Mouse (Mus musculus) C2C12 (cell line): ENCODE measurements at regions not wholly inside any gene's neighbourhood (a gene's known extent, or its start where the extent isn't known, plus 50 kb on each side); places are given as distances from the start of the nearest gene placed in this dataset.
A peak's percentile ranks its signal among the peaks of the same experiment; 100 is the strongest.

Experiments
- H3K27me3 ChIP-seq: one replicate; pipeline ENCODE4 v1.6.1; 2011; ENCODE audit not compliant: control insufficient read depth, insufficient read depth, insufficient read length
- H3K36me3 ChIP-seq: one replicate; pipeline ENCODE4 v1.6.1; 2011; ENCODE audit not compliant: control insufficient read depth, insufficient read depth
- H3K4me3 ChIP-seq: one replicate; pipeline ENCODE4 v1.5.1; 2011; ENCODE audit warnings: mild to moderate bottlenecking, control low read depth; ENCODE audit not compliant: poor library complexity, insufficient read depth, severe bottlenecking
- H3K79me2 ChIP-seq: one replicate; pipeline ENCODE4 v1.6.1; 2011; ENCODE audit not compliant: control insufficient read depth, insufficient read depth
- H3K79me3 ChIP-seq: one replicate; pipeline ENCODE4 v1.6.1; 2011; ENCODE audit warnings: low read depth, control low read depth
- H3ac ChIP-seq: one replicate; pipeline ENCODE3; 2011; ENCODE audit warnings: low read depth; ENCODE audit not compliant: control insufficient read depth, insufficient read length
- CEBPB ChIP-seq: IDR thresholded peaks from one replicate; pipeline ENCODE4 v1.6.1; 2011; ENCODE audit warnings: low read depth, mild to moderate bottlenecking, control low read depth, moderate library complexity
- CTCF ChIP-seq: IDR thresholded peaks from one replicate; pipeline ENCODE4 v1.5.1; 2011; ENCODE audit not compliant: control insufficient read depth, insufficient read depth, insufficient read length
- FOSL1 ChIP-seq: IDR thresholded peaks from one replicate; pipeline ENCODE4 v1.8.0; 2011; ENCODE audit warnings: mild to moderate bottlenecking, low read length; ENCODE audit not compliant: poor library complexity, insufficient read depth, severe bottlenecking
- MAX ChIP-seq: IDR thresholded peaks from one replicate; pipeline ENCODE4 v1.6.1; 2011; ENCODE audit warnings: mild to moderate bottlenecking, control low read depth
- MYOD1 ChIP-seq: IDR thresholded peaks from one replicate; pipeline ENCODE4 v1.6.1; 2011; ENCODE audit warnings: low read depth; ENCODE audit not compliant: control insufficient read depth, insufficient read length
- MYOG ChIP-seq: IDR thresholded peaks from one replicate; pipeline ENCODE4 v1.6.1; 2011; ENCODE audit not compliant: control insufficient read depth, insufficient read length; ENCODE audit errors: extremely low read depth
- USF1 ChIP-seq: IDR thresholded peaks from one replicate; pipeline ENCODE4 v1.6.1; 2011; ENCODE audit warnings: low read depth, mild to moderate bottlenecking, control low read depth, moderate library complexity

DNA sequence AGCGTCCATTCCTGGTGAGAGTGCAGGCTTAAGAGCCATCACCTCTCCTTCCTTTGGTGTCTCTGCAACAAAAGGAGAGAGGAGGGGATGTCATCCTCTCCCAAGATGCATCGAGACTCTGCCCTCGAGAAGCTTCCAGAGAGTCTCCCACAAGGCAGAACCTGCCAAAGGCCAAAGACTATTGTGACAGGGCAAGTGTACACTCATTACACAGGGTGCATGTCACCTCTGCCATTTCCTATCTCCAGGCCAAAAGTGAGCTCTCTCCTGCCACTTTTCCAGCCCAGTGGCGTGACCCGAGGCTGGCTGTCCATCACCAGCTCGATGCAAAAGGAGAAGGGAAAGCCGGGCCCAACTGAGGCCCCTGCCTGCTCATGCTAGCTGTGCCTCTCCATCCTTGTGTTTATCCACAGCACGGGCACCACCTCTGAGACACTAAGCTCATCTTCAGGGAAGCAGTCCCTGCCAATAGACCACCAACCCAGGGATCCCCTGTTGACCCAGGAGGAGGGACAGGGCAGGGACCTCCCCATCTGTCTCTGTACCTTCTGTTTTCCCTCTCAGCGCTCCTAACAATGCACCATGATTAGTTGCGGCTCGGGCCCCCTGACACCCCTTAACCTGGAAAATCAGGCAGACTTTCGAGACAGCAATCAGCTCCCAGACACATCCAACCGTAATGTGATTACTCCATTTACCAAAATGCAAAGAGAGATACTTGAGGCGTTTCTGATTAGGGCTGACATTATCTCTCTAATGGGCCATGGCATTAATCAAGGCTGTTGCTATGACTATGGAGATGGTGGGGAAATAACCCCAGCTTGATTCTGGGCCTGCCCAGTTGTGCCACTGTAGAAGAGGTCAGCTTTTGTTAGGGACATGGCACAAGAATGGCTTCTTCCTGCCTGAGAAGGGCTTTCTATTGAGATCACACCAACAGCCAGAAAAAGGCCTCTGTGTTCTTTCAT, 106.5 kb upstream of the Rad23b start:
- Histone ChIP-seq H3K36me3 (no peaks in the 10 kb centered on the region), H3K79me2 (no peaks in the 10 kb centered on the region), H3K27me3 (no peaks in the 10 kb centered on the region), H3K79me3 (no peaks in the 10 kb centered on the region), H3ac (no peak overlapping the region), H3K4me3 (no peak overlapping the region)
- TF ChIP-seq CTCF (no peak), MYOD1 (no peak), MAX (no peak), CEBPB (no peak), MYOG (no peak), USF1 (no peak), FOSL1 (no peak)

DNA sequence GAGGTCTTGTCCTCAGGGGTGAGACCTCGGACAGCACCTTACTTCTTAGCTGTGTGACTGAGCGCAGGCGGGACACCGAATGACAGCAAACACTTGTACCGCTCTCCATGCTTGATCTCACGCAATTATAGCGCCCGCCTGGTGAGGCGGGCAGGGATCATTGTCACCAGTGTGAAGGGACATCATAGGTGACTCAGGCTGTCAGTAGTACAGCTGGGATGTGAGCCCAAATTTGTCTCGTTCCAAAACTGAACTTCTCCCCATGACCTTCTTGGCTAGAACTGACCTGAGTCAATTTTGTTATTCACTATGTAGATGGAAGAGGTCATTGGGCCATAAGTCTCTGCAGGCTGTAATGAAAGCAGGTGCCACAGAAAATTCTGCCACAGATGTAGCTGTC, 104.1 kb upstream of the Rad23b start:
- H3K79me3 ChIP-seq, result no peaks in the 10 kb centered on the region
- H3K4me3 ChIP-seq, result no peak overlapping the region
- no peaks in the 10 kb centered on the region for H3K36me3 ChIP-seq
- H3K27me3 ChIP-seq, result no peaks in the 10 kb centered on the region
- no peak overlapping the region for H3ac ChIP-seq
- no peaks in the 10 kb centered on the region for H3K79me2 ChIP-seq
- TF ChIP-seq MYOD1, result no peak
- TF ChIP-seq USF1, result no peak
- no peak for TF ChIP-seq CEBPB
- no peak for TF ChIP-seq MYOG
- TF ChIP-seq FOSL1, result no peak
- TF ChIP-seq MAX, result no peak
- TF ChIP-seq CTCF, result no peak

DNA sequence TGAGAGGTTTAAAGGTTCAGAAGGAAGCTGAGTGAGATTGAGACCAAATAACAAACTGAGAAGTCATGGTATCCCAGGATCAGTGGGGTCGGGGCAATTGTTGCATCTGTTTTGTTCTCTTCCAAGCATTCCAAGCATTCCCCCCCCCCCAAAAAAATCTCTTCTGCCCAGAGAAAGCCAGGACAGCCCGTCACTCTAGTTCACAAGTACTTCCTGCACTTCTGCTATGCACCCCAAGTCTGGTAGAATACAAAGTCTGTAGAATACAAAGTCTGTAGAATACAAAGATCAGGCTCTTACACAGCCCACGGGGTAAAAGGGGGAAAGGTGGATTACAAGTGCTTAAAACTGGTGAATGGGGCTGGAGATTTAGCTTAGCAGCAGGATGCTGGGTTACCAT, 99.5 kb upstream of the Rad23b start:
- no peaks in the 10 kb centered on the region for H3K79me3 ChIP-seq
- no peak overlapping the region for H3K4me3 ChIP-seq
- no peaks in the 10 kb centered on the region for H3K36me3 ChIP-seq
- TF ChIP-seq MYOG (no peak), CEBPB (no peak), CTCF (no peak)
- no peaks in the 10 kb centered on the region for H3K27me3 ChIP-seq
- no peak overlapping the region for H3ac ChIP-seq
- no peaks in the 10 kb centered on the region for H3K79me2 ChIP-seq

- Histone ChIP-seq H3K79me2 (no peaks in the 10 kb centered on the region), H3K4me3 (no peak overlapping the region), H3K79me3 (no peaks in the 10 kb centered on the region), H3K36me3 (no peaks in the 10 kb centered on the region), H3ac (no peak overlapping the region), H3K27me3 (no peaks in the 10 kb centered on the region)
- peak; percentile 16 for TF ChIP-seq FOSL1
- no peak for TF ChIP-seq MYOD1
- TF ChIP-seq MYOG, result no peak
Observed at GRCm38 (mm10) chr4:55251546-55251945, 98.3 kb upstream of the Rad23b start.

GRCm38 (mm10) chr4:55253769-55254168, 96.1 kb upstream of the Rad23b start:
- H3K79me3 ChIP-seq, result no peaks in the 10 kb centered on the region
- H3K27me3 ChIP-seq, result no peaks in the 10 kb centered on the region
- H3K79me2 ChIP-seq, result no peaks in the 10 kb centered on the region
- H3K4me3 ChIP-seq, result no peak overlapping the region
- H3K36me3 ChIP-seq, result no peaks in the 10 kb centered on the region
- no peak for TF ChIP-seq MAX
- TF ChIP-seq MYOG, result no peak
- TF ChIP-seq FOSL1, result peak; percentile 74
- no peak for TF ChIP-seq USF1
- no peak for TF ChIP-seq MYOD1
- no peak for TF ChIP-seq CTCF
- TF ChIP-seq CEBPB, result no peak
- no peak overlapping the region for H3ac ChIP-seq

DNA sequence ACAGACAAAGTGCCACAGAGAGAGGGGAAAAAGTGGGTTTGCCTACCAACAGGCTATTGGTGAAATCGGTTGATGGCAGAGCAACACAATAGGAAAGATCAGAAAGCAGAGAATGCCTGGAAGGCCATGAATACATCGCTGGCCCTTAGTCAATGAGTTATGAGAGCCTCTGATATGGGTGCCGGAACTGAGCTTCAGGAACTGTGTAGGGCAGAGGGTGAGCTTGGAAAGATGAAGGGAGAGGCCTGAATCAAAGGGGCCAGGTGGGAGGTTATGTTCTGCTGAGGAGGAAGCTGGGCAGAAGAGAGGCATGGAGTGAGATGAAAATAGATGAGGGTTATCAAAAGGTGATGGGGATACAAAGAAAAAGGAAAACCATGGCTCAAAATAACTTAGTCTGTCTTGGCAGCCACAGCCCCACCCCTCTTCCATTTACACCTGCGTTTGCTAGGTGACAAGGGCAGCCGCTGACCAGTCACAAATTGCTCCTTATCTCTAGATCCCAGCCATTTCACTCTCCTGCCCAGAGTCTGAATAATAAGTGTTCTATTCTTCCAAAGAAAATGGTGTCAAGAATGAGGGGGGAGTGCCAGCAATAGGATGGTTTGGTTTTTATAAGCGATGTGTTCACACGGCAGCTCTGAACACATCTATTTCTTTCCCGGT, 77.7 kb upstream of the Rad23b start:
- Histone ChIP-seq H3K79me2 (no peaks in the 10 kb centered on the region), H3K4me3 (no peak overlapping the region), H3K36me3 (no peaks in the 10 kb centered on the region), H3K79me3 (no peaks in the 10 kb centered on the region), H3K27me3 (no peaks in the 10 kb centered on the region), H3ac (no peak overlapping the region)
- TF ChIP-seq USF1 (no peak), CTCF (no peak), FOSL1 (no peak), MYOG (no peak), CEBPB (no peak), MYOD1 (no peak), MAX (no peak)
